Mouse (Mus musculus) kidney, adult 2 months (tissue): ENCODE results near the gene Ddx11. TPM values are rescaled to one million over a fixed set of nuclear protein-coding genes. Genes with fewer than 3 reads are reported as not detected.

Experiments used
- DNase-seq: peaks from one replicate; pipeline ENCODE4 v3.0.0; 2021
- H3K27ac ChIP-seq: fragments of 200-500 bp; 2 replicates; pipeline ENCODE4 v1.5.1; 2012; ENCODE audit warnings: low read depth, low read length, control low read depth, inconsistent platforms; ENCODE audit not compliant: insufficient read depth
- H3K27me3 ChIP-seq: fragments of 200-500 bp; replicated peaks from 2 replicates; pipeline ENCODE4 v1.6.1; 2012; ENCODE audit warnings: mild to moderate bottlenecking, moderate library complexity, low read length, inconsistent platforms; ENCODE audit not compliant: control insufficient read depth, insufficient read depth
- H3K36me3 ChIP-seq: fragments of 200-500 bp; 2 replicates; pipeline ENCODE4 v1.6.1; 2012; ENCODE audit warnings: mild to moderate bottlenecking, moderate library complexity, low read length, inconsistent platforms; ENCODE audit not compliant: control insufficient read depth, insufficient read depth
- H3K4me1 ChIP-seq: fragments of 200-500 bp; 2 replicates; pipeline ENCODE4 v1.6.1; 2011; ENCODE audit warnings: low read length; ENCODE audit not compliant: control insufficient read depth, insufficient read depth
- H3K4me3 ChIP-seq: fragments of 200-500 bp; 2 replicates; pipeline ENCODE4 v1.5.1; 2011; ENCODE audit warnings: mild to moderate bottlenecking, low read depth, low read length, control low read depth; ENCODE audit not compliant: insufficient read depth
- CTCF ChIP-seq: fragments of 200-500 bp; conservative IDR thresholded peaks from 2 replicates; pipeline ENCODE4 v1.5.1; 2011; ENCODE audit warnings: low read depth, mild to moderate bottlenecking, control low read depth, low read length, moderate library complexity, mixed read lengths; ENCODE audit not compliant: insufficient read depth, insufficient read length
- POLR2A ChIP-seq: fragments of 200-500 bp; IDR thresholded peaks from one replicate; pipeline ENCODE4 v1.6.1; 2011; ENCODE audit warnings: low read depth, low read length, control low read depth
- WGBS: fragments of 180-500 bp; shearing (Covaris S2); methylation state at CpG from one replicate; pipeline ENCODE4 v1.1.7; 2018; 5-methylcytosine and 5-hydroxymethylcytosine counted together
- polyA plus RNA-seq: library from polyadenylated mRNA; depleted of rRNA; stranded (reverse); fragments of >200 nt; gene quantifications from 2 replicates; pipeline ENCODE4 v1.2.3, GENCODE M21; 2012

The Ddx11 gene
- polyA plus RNA-seq, 1 experiment: 2.4 TPM

DNA sequence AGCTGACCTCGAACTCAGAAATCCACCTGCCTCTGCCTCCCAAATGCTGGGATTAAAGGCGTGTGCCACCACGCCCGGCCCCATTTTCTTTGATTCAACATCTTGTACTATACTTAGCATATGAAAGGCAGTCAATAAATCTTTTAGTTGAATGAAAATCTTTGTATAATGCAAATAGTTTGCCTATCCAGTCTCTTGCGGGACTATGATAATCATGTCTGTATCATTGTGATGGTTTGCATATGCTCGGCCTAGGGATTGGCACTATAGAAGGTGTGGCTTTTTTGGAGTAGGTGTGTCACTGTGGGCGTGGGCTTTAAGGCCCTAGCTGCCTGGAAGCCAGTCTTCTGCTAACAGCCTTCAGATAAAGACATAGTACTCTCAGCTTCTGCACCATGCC lies 19.2 kb upstream of the Ddx11 start:
- Histone ChIP-seq H3K4me3 (no peak overlapping the region), H3K27me3 (no peaks in the 10 kb centered on the region), H3K36me3 (no peaks in the 10 kb centered on the region), H3K4me1 (peaks cover 8% of the 10 kb centered on the region; the same call in 1 of the 2 replicates), H3K27ac (no peak overlapping the region)
- 89% methylated on average over 7 of the region's 7 CpGs for WGBS
- DNase-seq: no peak
- TF ChIP-seq POLR2A (no peak), CTCF (no peak)

DNA sequence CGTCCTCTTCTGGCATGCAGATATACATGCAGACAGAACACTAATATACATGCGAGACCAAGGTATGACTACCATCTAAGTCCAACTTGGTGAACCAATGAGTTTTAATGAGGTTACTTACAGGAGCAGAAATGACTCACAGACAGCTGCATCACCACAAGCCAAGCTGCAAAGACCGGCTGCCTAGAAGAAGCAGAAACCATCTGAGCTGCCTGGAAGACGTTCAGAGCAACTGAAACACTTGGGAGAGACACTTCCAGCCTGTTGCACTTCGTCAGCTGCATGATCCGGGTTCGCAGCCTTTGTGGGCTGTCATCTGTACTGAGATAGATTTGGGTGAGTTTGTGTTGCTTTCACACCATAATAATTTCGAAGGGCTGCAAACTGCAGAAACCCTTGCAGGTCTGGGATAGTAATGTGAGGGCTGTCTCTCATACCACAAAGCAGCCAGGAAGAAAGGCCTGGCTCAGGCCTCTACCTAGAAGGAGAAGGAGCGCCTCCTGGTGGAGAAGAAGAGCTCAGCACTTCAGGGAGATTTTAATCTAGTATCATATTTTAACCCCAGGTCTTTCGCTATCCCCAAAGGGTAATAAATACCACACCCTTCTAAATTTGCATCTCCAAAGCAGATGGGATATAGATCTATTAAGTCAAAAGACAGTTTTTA lies 16.6 kb upstream of the Ddx11 start:
- no peaks in the 10 kb centered on the region; the same call in 1 of the 2 replicates for H3K4me1 ChIP-seq
- 51% methylated on average over 10 of the region's 10 CpGs for WGBS
- H3K27ac ChIP-seq: no peak overlapping the region
- TF ChIP-seq CTCF (peak; percentile 74), POLR2A (no peak)
- H3K27me3 ChIP-seq: no peaks in the 10 kb centered on the region
- H3K36me3 ChIP-seq: no peaks in the 10 kb centered on the region
- no peak overlapping the region for H3K4me3 ChIP-seq
- DNase-seq: peak; percentile 68

DNA sequence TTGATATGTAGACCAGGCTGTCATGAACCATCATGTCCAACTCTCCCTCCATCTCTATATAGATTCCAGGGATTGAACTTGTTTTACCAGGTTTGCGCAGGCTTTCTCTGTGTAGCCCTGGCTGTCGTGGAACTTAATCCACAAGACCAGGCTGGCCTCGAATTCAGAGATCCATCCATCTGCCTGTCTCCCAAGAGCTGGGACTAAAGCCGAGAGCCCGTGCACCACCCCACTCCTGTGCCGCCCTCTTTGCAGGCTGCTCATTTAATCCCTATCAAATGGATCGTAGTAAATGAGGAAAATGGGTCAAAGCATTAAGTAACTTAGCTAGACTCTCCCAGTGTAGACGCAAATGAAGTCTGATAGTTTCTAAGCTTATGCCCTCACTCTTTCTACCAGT lies 15.9 kb upstream of the Ddx11 start:
- WGBS: 72% methylated on average over 8 of the region's 8 CpGs
- no peaks in the 10 kb centered on the region for H3K36me3 ChIP-seq
- no peaks in the 10 kb centered on the region for H3K27me3 ChIP-seq
- no peak overlapping the region for H3K27ac ChIP-seq
- peaks cover 2% of the 10 kb centered on the region; the same call in 1 of the 2 replicates for H3K4me1 ChIP-seq
- no peak for DNase-seq
- TF ChIP-seq CTCF (no peak), POLR2A (no peak)
- H3K4me3 ChIP-seq: no peak overlapping the region

DNA sequence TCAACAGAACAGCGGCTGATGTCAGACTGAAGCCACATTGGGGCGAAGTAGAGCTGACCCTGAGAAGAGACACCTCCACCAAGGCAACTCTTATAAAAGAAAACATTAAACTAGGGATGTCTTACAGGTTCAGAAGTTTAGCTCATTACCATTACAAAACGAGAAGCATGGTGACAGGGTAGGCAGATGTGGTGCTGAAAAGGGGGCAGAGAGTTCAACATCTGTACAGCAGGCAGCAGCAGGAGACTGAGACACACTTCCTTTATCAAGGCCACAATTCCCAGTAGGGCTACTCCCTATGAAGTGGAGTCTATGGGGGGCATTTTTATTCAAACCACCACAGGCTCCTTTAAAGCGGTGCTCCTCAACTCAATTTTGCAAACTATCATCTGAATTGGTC lies 15.1 kb upstream of the Ddx11 start:
- 82% methylated on average over 4 of the region's 4 CpGs for WGBS
- no peaks in the 10 kb centered on the region for H3K36me3 ChIP-seq
- TF ChIP-seq POLR2A (no peak), CTCF (no peak)

DNA sequence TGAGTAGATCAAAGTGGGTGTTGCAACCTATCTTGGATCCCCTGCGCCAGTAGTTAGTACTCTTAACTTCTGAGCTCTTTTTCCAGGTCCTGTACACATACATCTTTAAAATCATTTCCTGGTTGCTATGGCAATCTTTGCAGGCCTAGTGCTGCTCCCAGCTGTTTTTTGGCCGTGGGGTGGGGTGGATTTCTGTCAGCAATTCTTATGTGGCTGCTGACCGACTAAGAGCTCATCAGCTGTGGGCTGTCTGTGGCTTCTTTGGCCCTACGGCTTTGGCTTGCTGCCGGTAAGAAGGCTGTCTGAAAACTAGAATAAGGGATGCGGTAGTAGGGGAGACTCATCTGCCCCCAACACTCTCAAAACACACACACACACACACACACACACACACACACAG lies 12.6 kb upstream of the Ddx11 start:
- WGBS: 15% methylated on average over 6 of the region's 6 CpGs
- Histone ChIP-seq H3K4me3 (peak overlapping the region; percentile 20; the same call in 1 of the 2 replicates), H3K4me1 (peaks cover 2% of the 10 kb centered on the region; the same call in 1 of the 2 replicates), H3K36me3 (no peaks in the 10 kb centered on the region), H3K27ac (no peak overlapping the region), H3K27me3 (no peaks in the 10 kb centered on the region)
- TF ChIP-seq POLR2A: no peak
- no peak for TF ChIP-seq CTCF
- no peak for DNase-seq

More for the DNA sequence above, 15.1 kb upstream of the Ddx11 start:
- no peak for DNase-seq
- H3K27ac ChIP-seq: no peak overlapping the region
- H3K4me1 ChIP-seq: peaks cover 2% of the 10 kb centered on the region; the same call in 1 of the 2 replicates
- H3K4me3 ChIP-seq: no peak overlapping the region
- H3K27me3 ChIP-seq: no peaks in the 10 kb centered on the region

DNA sequence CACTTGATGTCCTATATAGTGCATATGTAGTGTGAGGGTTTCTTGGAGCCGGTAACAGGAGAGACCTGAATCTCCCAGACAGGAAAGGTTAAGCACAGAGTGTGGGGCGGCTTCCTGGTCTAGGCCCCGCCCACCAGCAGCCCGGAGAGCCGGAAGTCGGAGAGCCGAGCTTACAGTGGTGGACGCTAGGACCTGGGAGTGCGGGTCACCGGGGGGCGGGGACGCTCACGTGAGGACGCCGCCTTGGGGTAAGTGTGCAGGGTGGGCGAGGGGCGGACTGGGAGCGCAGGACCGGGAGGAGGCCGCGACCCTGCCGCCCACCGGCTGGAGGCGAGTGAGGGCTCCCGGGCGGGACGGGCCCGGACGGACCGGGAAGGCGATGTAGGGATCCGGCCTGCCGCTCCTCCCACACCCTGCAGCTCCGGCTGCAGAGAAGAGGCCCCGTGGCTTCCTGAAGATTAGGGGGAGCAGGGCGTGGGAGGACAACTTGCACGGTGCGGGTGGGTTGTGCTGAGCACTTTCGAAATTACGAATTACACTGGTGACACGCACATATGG lies 11.8 kb upstream of the Ddx11 start, which contains the start of gene Washc1:
Washc1 (plus strand) TSS at position 144 of the 558 bp plus-strand sequence.
- Histone ChIP-seq H3K27ac (peak within 1 kb of the TSS; percentile 44), H3K36me3 (no peaks in the 10 kb centered on the region), H3K27me3 (no peaks in the 10 kb centered on the region), H3K4me3 (peak within 1 kb of the TSS; percentile 83), H3K4me1 (peaks cover 2% of the 10 kb centered on the region; the same call in 1 of the 2 replicates)
- peak; percentile 94 for DNase-seq
- under 1% methylated on average over 41 of the region's 41 CpGs for WGBS
- TF ChIP-seq POLR2A (no peak), CTCF (no peak)

DNA sequence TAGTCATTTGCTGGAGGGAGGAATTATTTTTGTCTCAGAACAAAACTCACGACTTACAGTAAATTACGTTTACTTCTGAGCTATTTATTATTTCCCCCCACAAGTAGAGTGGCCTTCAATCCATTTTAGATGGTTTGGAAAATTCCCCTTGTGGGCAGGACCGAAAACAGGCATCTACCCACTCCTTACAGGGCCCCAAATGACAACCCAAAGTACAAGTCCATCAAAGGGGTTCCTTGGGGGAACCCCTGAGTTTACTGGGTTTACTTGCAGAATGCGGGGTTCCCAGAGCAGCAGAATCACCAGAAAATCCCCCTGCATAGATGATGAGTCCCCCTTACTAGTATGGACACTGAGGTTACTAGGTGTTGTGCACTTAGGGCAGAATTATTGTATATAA lies 11.2 kb upstream of the Ddx11 start:
- H3K36me3 ChIP-seq: no peaks in the 10 kb centered on the region
- DNase-seq: no peak
- H3K4me1 ChIP-seq: peaks cover 2% of the 10 kb centered on the region; the same call in 1 of the 2 replicates
- H3K4me3 ChIP-seq: peak overlapping the region; percentile 83
- 18% methylated on average over 4 of the region's 4 CpGs for WGBS
- H3K27me3 ChIP-seq: no peaks in the 10 kb centered on the region
- H3K27ac ChIP-seq: no peak overlapping the region
- TF ChIP-seq POLR2A (no peak), CTCF (no peak)
